Mouse (Mus musculus): ENCODE results near the gene Nprl2. TPM values are rescaled to one million over a fixed set of nuclear protein-coding genes. Genes with fewer than 3 reads are reported as not detected.

Gene Nprl2
- total RNA-seq (2021) (10 to 100 TPM; 17.2 to 22.1 TPM), polyA plus RNA-seq (2012; rRNA removed) (33.6 and 40.9 TPM in 2 replicates)
- long read RNA-seq, transcript Nprl2-201 (11 exons, 1,441 nt): major isoform, 23 of 27 reads
- long read RNA-seq, partial matches to known transcripts: 0 of 27 reads
- long read RNA-seq, other reads (novel, unspliced or antisense): 4 of 27 reads

DNA sequence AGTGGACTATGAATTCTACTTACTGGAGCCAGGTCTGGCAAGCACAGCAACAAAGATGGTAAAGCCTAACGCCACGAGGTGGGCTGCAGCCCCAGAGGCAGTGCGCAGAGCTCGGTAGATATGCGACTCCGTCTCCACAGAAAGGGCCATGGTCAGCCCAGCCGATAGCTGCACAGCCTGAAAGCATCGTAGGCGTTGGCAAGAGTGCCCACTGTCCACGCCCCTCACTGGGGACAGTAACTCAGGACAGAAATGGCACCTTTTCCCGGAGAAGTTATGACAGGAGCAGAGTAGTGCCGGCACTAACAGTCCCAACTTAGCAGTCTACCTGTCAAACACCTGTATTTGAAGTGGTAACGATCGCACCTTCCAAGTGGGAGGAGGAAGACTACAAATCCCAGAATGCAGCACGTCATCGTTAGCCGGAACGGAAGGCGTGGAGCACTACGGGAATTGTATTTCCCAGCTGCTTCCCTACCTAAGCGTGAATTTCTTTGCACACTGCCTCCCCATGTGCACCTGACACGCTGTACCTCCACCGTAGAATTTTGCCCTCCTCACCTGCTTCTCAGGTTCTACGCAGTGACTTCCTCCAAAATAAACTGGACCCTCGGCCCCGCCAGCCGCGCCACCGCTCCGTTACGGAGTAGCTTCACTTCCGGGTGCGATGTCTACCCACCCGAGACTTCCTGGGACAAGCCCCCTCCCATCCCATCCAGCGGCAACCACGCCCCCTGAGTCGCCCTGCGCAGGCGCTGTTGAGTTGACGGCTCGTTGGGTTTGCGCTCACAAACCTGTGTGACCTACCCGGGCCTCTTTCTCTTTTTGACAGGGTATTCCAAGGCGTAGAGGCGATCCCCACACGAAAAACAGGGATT is at the start of gene Nprl2, which contains the start of gene Cyb561d2:
Gene Nprl2, plus strand, starts transcription at position 753 of the 878 bp plus-strand sequence.
Gene Cyb561d2, minus strand, starts transcription at position 720 of the 878 bp plus-strand sequence.
- intact Hi-C loops (cut with DNase I): loop anchor here (1.0 to 10.0 kb wide), 2 partner anchors 8 to 857 kb away; partner anchors contain the start of genes Tex264 and Tmem115
- 1% methylated on average over 46 of the region's 46 CpGs for WGBS

DNA sequence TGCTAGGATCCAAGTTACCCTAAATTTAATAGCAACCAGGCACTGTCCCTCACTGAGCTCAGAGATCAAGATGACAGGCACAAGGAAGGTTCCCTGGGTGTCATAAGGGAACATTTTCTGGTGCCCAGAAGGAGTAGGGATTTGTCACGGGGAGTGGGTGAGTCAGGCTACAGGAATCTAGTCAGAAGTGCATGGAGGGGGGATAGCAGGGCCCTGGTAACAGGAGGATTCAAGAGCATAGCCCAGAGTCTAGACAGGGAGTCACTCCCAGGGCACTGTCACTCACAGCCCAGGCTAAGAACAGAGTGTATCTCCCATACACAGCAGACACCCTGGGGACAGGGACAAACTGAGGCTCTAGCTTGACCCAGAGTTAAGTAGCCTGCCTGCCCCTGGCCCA is 48.5 kb upstream of the Nprl2 start:
- H3K4me1 ChIP-seq (ENCODE audit: control insufficient read depth, insufficient read depth, low read length): no peaks in the 10 kb centered on the region
- TF ChIP-seq EP300 (IDR thresholded peaks at IDR 0.05; ENCODE audit: insufficient read depth, low read depth, low read length): no peak
- TF ChIP-seq CTCF (IDR thresholded peaks at IDR 0.05): no peak
- no peak for TF ChIP-seq POLR2A (IDR thresholded peaks at IDR 0.05; ENCODE audit: insufficient read depth, low read depth, low read length)
- no peaks in the 10 kb centered on the region for H3K79me2 ChIP-seq (replicated peaks; ENCODE audit: control insufficient read depth, insufficient read depth, low read length)
- intact Hi-C loops (cut with DNase I): no loop called here
- no peak for DNase-seq
- no peaks in the 10 kb centered on the region for H3K36me3 ChIP-seq (ENCODE audit: control insufficient read depth, insufficient read depth, low read length)
- no peak overlapping the region for H3K4me3 ChIP-seq
- 22% methylated on average over 1 of the region's 1 CpGs for WGBS
- no peak overlapping the region for H3K9ac ChIP-seq (ENCODE audit: low read depth, low read length)
- H3K27ac ChIP-seq: no peak overlapping the region
- no peaks in the 10 kb centered on the region for H3K27me3 ChIP-seq (ENCODE audit: control insufficient read depth, insufficient read depth, low read length)

More for the DNA sequence above, at the start of gene Nprl2, which contains the start of gene Cyb561d2:
- H3K27me3 ChIP-seq (ENCODE audit: control insufficient read depth, insufficient read depth, low read length): no peaks in the 10 kb centered on the region
- no peaks in the 10 kb centered on the region for H3K79me2 ChIP-seq (replicated peaks; ENCODE audit: control insufficient read depth, insufficient read depth, low read length)
- peaks cover 3% of the 10 kb centered on the region; the same call in 1 of the 2 replicates for H3K36me3 ChIP-seq (ENCODE audit: control insufficient read depth, insufficient read depth, low read length)
- H3K4me1 ChIP-seq (ENCODE audit: control insufficient read depth, insufficient read depth, low read length): peaks cover 6% of the 10 kb centered on the region
- peak; percentile 95 to 96 for DNase-seq
- H3K9ac ChIP-seq (ENCODE audit: low read depth, low read length): peak within 1 kb of the TSS; percentile 69
- TF ChIP-seq EP300 (IDR thresholded peaks at IDR 0.05; ENCODE audit: insufficient read depth, low read depth, low read length) (peak; percentile 66), CTCF (IDR thresholded peaks at IDR 0.05) (no peak), POLR2A (IDR thresholded peaks at IDR 0.05; ENCODE audit: insufficient read depth, low read depth, low read length) (peak; percentile 84)
- H3K27ac ChIP-seq: peak within 1 kb of the TSS; percentile 76
- H3K4me3 ChIP-seq: peak within 1 kb of the TSS; percentile 75

DNA sequence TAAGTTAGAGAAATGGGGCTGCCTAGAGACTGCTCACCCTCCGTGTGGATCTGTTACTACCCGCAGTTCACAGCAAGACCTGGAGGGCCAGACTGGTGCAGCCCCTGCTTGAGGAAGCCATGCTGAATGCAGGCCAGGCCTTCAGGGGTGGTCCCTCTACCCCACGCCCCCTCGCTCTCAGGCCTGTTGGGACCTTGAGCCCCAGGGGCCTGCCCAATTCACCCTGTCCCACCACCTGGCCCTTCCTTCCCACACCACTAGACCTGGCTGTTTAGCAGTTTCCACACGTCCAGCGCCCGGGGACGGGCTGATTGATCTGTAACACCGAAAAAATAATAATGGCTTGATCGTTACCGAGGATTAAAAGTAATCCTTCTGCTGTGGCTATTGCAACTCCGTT is 47.8 kb upstream of the Nprl2 start:
- DNase-seq: no peak
- Histone ChIP-seq H3K9ac (ENCODE audit: low read depth, low read length) (no peak overlapping the region), H3K4me3 (no peak overlapping the region), H3K36me3 (ENCODE audit: control insufficient read depth, insufficient read depth, low read length) (no peaks in the 10 kb centered on the region), H3K27me3 (ENCODE audit: control insufficient read depth, insufficient read depth, low read length) (no peaks in the 10 kb centered on the region), H3K27ac (no peak overlapping the region), H3K4me1 (ENCODE audit: control insufficient read depth, insufficient read depth, low read length) (no peaks in the 10 kb centered on the region), H3K79me2 (replicated peaks; ENCODE audit: control insufficient read depth, insufficient read depth, low read length) (no peaks in the 10 kb centered on the region)
- TF ChIP-seq POLR2A (IDR thresholded peaks at IDR 0.05; ENCODE audit: insufficient read depth, low read depth, low read length) (no peak), EP300 (IDR thresholded peaks at IDR 0.05; ENCODE audit: insufficient read depth, low read depth, low read length) (no peak), CTCF (IDR thresholded peaks at IDR 0.05) (no peak)
- intact Hi-C loops (cut with DNase I): no loop called here
- 88% methylated on average over 12 of the region's 12 CpGs for WGBS

DNA sequence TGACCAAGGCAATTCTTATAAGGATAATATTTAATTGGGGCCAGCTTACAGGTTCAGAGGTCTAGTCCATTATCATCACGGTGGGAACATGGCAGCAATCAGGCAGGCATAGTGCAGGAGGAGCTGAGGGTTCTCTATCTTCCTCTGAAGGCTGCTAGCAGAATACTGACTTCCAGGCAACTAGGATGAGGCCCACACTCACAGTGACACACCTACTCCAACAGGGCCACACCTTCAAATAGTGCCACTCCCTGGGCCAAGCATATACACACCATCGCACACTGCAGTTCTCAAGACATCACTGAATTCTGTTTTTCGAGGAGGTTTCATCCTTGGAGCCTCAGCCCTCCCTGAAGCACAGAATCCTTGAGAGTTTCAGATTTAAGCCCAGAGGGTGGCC is 45.7 kb upstream of the Nprl2 start:
- no peak for TF ChIP-seq EP300 (IDR thresholded peaks at IDR 0.05; ENCODE audit: insufficient read depth, low read depth, low read length)
- no peak for TF ChIP-seq CTCF (IDR thresholded peaks at IDR 0.05)
- no peak for TF ChIP-seq POLR2A (IDR thresholded peaks at IDR 0.05; ENCODE audit: insufficient read depth, low read depth, low read length)
- intact Hi-C loops (cut with DNase I): no loop called here
- Histone ChIP-seq H3K9ac (ENCODE audit: low read depth, low read length) (no peak overlapping the region), H3K4me1 (ENCODE audit: control insufficient read depth, insufficient read depth, low read length) (no peaks in the 10 kb centered on the region), H3K36me3 (ENCODE audit: control insufficient read depth, insufficient read depth, low read length) (no peaks in the 10 kb centered on the region), H3K27me3 (ENCODE audit: control insufficient read depth, insufficient read depth, low read length) (no peaks in the 10 kb centered on the region), H3K27ac (no peak overlapping the region), H3K4me3 (no peak overlapping the region), H3K79me2 (replicated peaks; ENCODE audit: control insufficient read depth, insufficient read depth, low read length) (no peaks in the 10 kb centered on the region)
- WGBS: 70% methylated on average over 3 of the region's 3 CpGs
- DNase-seq: no peak

DNA sequence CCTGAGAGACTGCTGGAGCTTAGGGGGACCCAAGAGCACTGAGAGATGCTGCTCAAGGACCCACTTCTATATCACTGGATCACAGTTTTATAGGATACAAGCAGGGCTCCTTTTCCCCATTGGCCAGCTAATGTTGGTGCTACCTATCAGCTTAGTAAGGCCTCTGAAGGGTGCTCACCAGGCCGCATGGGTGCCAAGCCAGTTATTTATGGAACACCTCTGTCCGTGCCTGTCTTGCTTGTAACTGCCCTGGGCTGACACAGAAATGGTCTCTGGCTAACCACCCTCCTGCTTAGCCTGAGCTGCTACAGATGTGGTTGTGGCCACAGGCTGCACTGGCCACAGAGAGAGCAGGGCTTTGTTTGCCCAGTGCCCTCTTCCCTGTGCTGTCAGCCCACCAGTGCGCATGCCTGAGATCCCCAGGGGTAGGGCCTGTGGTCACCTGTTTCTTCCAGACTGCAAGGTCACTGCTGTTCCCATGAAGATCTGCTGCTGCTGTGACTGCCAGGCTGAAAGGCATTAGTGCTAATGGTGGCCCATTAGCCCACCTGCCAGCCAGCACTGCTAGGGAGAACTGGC is 41.2 kb upstream of the Nprl2 start:
- Histone ChIP-seq H3K9ac (ENCODE audit: low read depth, low read length) (no peak overlapping the region), H3K27me3 (ENCODE audit: control insufficient read depth, insufficient read depth, low read length) (no peaks in the 10 kb centered on the region), H3K36me3 (ENCODE audit: control insufficient read depth, insufficient read depth, low read length) (no peaks in the 10 kb centered on the region), H3K79me2 (replicated peaks; ENCODE audit: control insufficient read depth, insufficient read depth, low read length) (no peaks in the 10 kb centered on the region), H3K27ac (no peak overlapping the region), H3K4me3 (no peak overlapping the region), H3K4me1 (ENCODE audit: control insufficient read depth, insufficient read depth, low read length) (no peaks in the 10 kb centered on the region)
- peak in 1 of 2 experiments; percentile 26 for DNase-seq
- WGBS: 63% methylated on average over 3 of the region's 3 CpGs
- intact Hi-C loops (cut with DNase I): no loop called here
- TF ChIP-seq CTCF (IDR thresholded peaks at IDR 0.05) (no peak), POLR2A (IDR thresholded peaks at IDR 0.05; ENCODE audit: insufficient read depth, low read depth, low read length) (no peak), EP300 (IDR thresholded peaks at IDR 0.05; ENCODE audit: insufficient read depth, low read depth, low read length) (no peak)
